Mouse (Mus musculus) limb, embryonic 15.5 days (tissue): ENCODE measurements around the gene Arhgef5. TPM values are rescaled to one million over a fixed set of nuclear protein-coding genes. Genes with fewer than 3 reads are reported as not detected.

Experiments
- ATAC-seq: fragments of 200-750 bp; cut with Nextera tagmentation; 2 replicates; pipeline ENCODE4 v1.8.0; 2017; ENCODE audit warnings: low read depth, moderate TSS enrichment; ENCODE audit not compliant: insufficient number of reproducible peaks, low FRiP score, low TSS enrichment
- H3K27ac ChIP-seq: fragments of 300-500 bp; sonication (generic); 2 replicates; pipeline ENCODE4 v1.5.1; 2015; ENCODE audit warnings: moderate library complexity, mild to moderate bottlenecking, inconsistent platforms
- H3K27me3 ChIP-seq: fragments of 300-500 bp; sonication (generic); 2 replicates; pipeline ENCODE4 v1.6.1; 2015; ENCODE audit warnings: inconsistent platforms
- H3K36me3 ChIP-seq: fragments of 300-500 bp; sonication (generic); 2 replicates; pipeline ENCODE4 v1.6.1; 2015; ENCODE audit warnings: inconsistent platforms
- H3K4me1 ChIP-seq: fragments of 300-500 bp; sonication (generic); 2 replicates; pipeline ENCODE4 v1.6.1; 2015; ENCODE audit warnings: inconsistent platforms
- H3K4me2 ChIP-seq: fragments of 300-500 bp; sonication (generic); 2 replicates; pipeline ENCODE4 v1.6.1; 2015; ENCODE audit warnings: mild to moderate bottlenecking, inconsistent platforms
- H3K4me3 ChIP-seq: fragments of 300-500 bp; sonication (generic); 2 replicates; pipeline ENCODE4 v1.5.1; 2015; ENCODE audit warnings: mild to moderate bottlenecking, inconsistent platforms
- H3K9ac ChIP-seq: fragments of 300-500 bp; sonication (generic); 2 replicates; pipeline ENCODE4 v1.6.1; 2015; ENCODE audit warnings: inconsistent platforms
- H3K9me3 ChIP-seq: fragments of 300-500 bp; sonication (generic); 2 replicates; pipeline ENCODE4 v1.6.1; 2016; ENCODE audit warnings: inconsistent platforms
- WGBS: fragments of 180-500 bp; shearing (Covaris S2); methylation state at CpG from one replicate; pipeline ENCODE4 v1.1.7; 2015; 5-methylcytosine and 5-hydroxymethylcytosine counted together
- polyA plus RNA-seq: library from polyadenylated mRNA; unstranded; fragments of >200 nt; fragmentation: Nextera tagmentation; extraction: Ambion mirVana; gene quantifications from 2 replicates; pipeline ENCODE4 v1.2.1, GENCODE M21; 2015

Arhgef5 gene
- polyA plus RNA-seq, 1 experiment from 2014 or later: 14.3 TPM

DNA sequence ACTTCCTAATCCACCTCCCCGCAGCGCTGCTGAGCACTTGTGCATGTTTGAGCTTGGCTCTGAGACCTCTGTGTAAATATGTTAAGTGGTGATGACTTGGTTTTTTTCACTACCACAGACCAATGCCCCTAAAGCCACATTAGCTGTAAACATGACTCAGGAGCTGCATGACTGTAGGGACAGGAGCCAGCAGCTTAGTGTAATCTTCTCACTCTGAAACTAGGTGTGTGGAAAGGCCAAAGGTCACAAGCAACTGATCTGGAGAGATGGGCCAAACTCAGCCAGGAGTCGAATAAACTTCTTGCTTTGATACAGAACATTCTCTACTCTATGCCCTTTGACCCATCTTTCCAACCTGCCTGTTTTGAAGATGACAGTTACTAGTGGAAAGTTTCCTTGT is 26.7 kb downstream of the Arhgef5 start:
- no peak for ATAC-seq
- H3K27ac ChIP-seq: no peak overlapping the region
- H3K27me3 ChIP-seq: no peaks in the 10 kb centered on the region
- H3K4me3 ChIP-seq: no peak overlapping the region
- H3K4me1 ChIP-seq: peaks cover 5% of the 10 kb centered on the region; the same call in 1 of the 2 replicates
- no peak overlapping the region for H3K9ac ChIP-seq
- H3K36me3 ChIP-seq: peaks cover 26% of the 10 kb centered on the region
- H3K9me3 ChIP-seq: no peaks in the 10 kb centered on the region
- H3K4me2 ChIP-seq: no peak overlapping the region
- 76% methylated on average over 3 of the region's 3 CpGs for WGBS

DNA sequence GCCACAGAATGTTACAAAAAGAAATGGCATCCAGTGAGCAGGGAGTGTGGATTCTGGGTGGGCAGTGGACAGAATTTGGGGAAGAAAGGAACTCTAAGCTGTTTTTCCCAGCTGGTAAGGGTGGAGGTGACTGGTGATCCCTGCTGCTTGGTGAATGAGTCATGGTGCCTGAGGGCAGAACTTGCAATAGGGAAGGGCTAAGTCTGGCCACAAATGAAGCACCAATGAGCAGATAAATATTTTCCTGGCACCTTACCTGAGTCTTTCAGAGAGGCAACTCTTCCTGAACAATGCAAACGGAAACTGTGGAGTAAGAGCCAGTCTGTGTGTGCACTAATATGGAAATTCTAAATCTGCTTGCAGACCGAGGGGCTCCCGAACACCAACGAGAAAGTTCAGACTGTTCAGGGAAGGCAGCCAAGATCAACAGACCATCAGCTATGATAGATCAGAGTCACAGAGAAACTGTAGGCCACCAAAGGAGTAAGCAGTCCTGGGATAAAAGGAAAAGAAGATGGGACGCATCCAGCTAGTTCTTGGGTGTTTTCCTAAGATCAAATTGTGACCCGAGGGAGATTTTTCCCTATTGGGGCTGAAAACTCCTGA is 27.2 kb downstream of the Arhgef5 start:
- no peak; the same call in 1 of the 2 replicates for ATAC-seq
- no peak overlapping the region for H3K4me2 ChIP-seq
- 46% methylated on average over 6 of the region's 6 CpGs for WGBS
- peaks cover 8% of the 10 kb centered on the region; the same call in 1 of the 2 replicates for H3K4me1 ChIP-seq
- H3K4me3 ChIP-seq: no peak overlapping the region
- no peaks in the 10 kb centered on the region for H3K9me3 ChIP-seq
- H3K36me3 ChIP-seq: peaks cover 21% of the 10 kb centered on the region
- no peak overlapping the region for H3K9ac ChIP-seq
- no peaks in the 10 kb centered on the region for H3K27me3 ChIP-seq
- H3K27ac ChIP-seq: no peak overlapping the region

DNA sequence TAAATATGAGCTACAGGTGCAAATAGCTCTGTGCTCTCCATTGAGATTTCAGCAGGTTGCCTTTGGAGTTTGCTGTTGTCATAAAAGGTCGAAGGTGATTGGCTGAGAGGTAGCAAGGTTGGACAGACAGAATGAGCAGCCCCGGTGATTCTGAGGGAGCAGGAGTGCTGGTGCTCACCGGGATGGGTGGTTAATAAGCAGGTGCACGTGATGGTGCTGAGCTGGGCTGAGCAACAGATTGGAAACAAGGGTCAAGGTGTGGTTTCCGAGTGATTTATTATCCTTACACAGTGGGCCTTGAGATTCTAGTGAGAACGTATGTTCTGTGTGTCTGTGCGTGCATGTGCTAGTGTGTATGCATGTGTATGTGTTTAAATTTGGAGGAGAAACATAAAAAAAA is 27.8 kb downstream of the Arhgef5 start:
- H3K36me3 ChIP-seq: peaks cover 15% of the 10 kb centered on the region
- H3K4me3 ChIP-seq: no peak overlapping the region
- WGBS: 67% methylated on average over 7 of the region's 7 CpGs
- no peak for ATAC-seq
- H3K27ac ChIP-seq: no peak overlapping the region
- H3K4me2 ChIP-seq: no peak overlapping the region
- no peak overlapping the region for H3K9ac ChIP-seq
- H3K27me3 ChIP-seq: no peaks in the 10 kb centered on the region
- H3K4me1 ChIP-seq: peaks cover 11% of the 10 kb centered on the region; the same call in 1 of the 2 replicates
- H3K9me3 ChIP-seq: no peaks in the 10 kb centered on the region

DNA sequence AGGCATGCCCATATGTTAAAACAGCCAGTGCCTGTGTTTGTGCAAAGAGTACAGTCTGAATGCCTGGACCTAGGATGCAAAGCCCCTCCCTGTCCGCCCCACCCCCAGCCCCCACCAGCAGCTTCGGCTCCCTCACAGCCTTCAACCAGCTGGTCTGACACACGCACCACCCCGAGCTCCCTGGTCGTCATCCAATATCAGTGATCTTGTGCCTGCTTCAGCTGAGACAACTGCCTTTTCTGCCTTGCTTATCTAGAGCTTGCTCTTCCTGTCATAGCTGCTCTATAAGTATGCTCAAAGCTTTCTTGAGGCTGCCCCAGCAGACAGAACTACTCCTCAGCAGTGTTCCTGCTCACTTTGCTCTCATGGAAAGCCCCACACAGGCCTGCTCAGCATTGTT is 30.5 kb downstream of the Arhgef5 start:
- no peaks in the 10 kb centered on the region for H3K27me3 ChIP-seq
- no peak overlapping the region for H3K4me3 ChIP-seq
- no peak overlapping the region for H3K4me2 ChIP-seq
- H3K36me3 ChIP-seq: no peaks in the 10 kb centered on the region
- no peak overlapping the region for H3K9ac ChIP-seq
- no peaks in the 10 kb centered on the region for H3K9me3 ChIP-seq
- H3K4me1 ChIP-seq: peaks cover 13% of the 10 kb centered on the region; the same call in 1 of the 2 replicates
- no peak for ATAC-seq
- 33% methylated on average over 5 of the region's 5 CpGs for WGBS
- no peak overlapping the region for H3K27ac ChIP-seq

DNA sequence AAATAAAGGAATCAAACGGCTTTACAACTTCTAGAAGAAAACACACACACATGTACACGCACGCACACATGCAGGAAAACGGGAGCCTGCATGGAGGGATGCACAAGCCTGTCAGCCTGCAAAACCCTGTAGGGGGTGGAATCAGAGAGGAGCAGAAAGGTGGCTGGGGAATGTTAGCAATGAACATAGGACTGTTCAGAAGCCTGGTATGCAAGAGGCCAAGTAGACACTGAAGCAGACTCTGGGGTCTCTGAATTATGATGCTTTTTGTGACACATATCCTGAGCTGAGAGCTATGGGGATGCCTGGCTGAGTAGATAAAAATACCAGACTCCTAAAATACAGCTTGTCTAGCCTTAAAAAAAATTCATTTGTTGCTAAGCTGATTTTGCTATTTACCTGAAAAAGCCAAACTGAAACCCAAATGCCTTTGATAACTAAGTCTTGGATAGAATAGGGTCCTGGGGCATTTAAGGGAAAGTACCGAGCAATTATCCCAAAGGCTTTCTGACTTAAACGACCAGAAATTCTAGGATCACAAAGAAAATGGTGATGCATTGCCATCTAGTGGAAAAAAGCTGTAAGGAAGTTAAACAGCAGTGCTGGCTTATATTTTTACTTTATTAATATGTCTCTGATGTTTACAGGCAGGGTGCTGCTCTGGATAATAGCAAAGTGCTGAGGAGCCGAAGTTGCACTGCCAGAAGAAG is 31.6 kb downstream of the Arhgef5 start:
- Histone ChIP-seq H3K9me3 (no peaks in the 10 kb centered on the region), H3K27me3 (no peaks in the 10 kb centered on the region), H3K9ac (no peak overlapping the region), H3K4me2 (no peak overlapping the region), H3K4me1 (peaks cover 13% of the 10 kb centered on the region; the same call in 1 of the 2 replicates), H3K36me3 (no peaks in the 10 kb centered on the region), H3K27ac (no peak overlapping the region), H3K4me3 (no peak overlapping the region)
- ATAC-seq: no peak
- WGBS: 29% methylated on average over 7 of the region's 7 CpGs

DNA sequence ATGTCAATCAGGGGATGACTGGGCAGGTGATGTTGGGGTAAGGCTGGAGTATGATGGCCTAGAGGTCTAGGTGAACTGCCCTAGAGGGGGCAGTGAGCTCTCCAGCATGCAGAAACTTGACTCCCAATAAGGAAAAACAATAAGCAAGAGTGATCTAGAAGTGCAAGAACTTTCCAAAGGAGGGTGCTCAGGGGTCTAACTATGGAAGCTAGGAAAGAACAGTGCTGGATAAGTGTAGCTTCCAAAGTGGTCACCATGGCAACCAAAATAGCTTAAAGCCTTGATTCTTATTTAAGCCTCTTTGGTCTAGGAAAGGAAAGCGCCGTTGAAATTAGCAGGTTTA is 32.1 kb downstream of the Arhgef5 start:
- H3K4me2 ChIP-seq: no peak overlapping the region
- peaks cover 11% of the 10 kb centered on the region; the same call in 1 of the 2 replicates for H3K4me1 ChIP-seq
- H3K9ac ChIP-seq: no peak overlapping the region
- ATAC-seq: no peak
- no peaks in the 10 kb centered on the region for H3K27me3 ChIP-seq
- no peak overlapping the region for H3K4me3 ChIP-seq
- no peaks in the 10 kb centered on the region for H3K36me3 ChIP-seq
- no peak overlapping the region for H3K27ac ChIP-seq
- H3K9me3 ChIP-seq: no peaks in the 10 kb centered on the region
- 49% methylated on average over 2 of the region's 2 CpGs for WGBS

DNA sequence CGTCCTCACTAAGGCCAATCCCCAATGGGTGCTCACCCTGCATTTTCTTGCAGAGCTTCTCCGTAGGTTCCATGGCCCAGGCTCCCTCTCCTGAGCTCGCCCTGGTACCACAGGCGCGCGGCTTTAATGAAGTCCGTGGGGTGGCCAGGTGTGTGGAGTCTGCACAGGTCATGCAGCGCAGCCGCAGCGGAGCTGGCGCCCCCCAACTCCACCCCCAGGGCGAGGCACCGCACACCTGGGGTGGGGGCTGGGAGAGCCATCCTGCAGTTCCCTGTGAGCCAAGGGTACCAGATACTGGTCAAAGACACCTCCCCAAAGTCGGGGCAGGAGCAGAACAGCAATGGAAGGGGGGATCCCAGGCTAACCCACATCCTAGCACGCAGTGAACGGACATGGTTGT is 44.1 kb downstream of the Arhgef5 start, which contains the start of gene Nobox:
Nobox (minus strand) TSS at position 101 of the 400 bp plus-strand sequence.
- Histone ChIP-seq H3K27me3 (no peaks in the 10 kb centered on the region), H3K27ac (no peak within 1 kb of the TSS), H3K4me2 (no peak within 1 kb of the TSS), H3K4me3 (no peak within 1 kb of the TSS), H3K4me1 (no peaks in the 10 kb centered on the region), H3K36me3 (no peaks in the 10 kb centered on the region), H3K9ac (no peak within 1 kb of the TSS), H3K9me3 (no peaks in the 10 kb centered on the region)
- WGBS: 70% methylated on average over 16 of the region's 16 CpGs
- no peak for ATAC-seq

DNA sequence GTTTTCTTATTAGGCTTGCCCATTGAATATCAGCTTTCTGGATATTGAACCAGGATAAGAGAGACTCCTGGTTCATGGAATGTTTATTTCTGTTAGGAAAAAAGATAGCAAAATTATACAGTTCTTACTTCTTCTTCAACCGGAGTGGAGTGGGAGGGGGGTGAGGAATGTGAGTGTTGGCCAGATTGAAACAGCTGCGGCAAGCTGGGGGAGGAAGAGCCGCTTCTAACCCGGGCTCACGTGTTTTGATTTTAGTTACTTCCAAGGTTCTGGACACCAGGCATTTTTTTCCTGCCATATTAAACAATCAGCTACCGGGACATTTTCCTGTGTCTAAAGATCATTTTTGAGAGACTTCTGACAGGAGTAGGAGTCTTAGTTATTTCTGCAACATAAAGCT is 44.7 kb downstream of the Arhgef5 start:
- no peak overlapping the region for H3K4me2 ChIP-seq
- H3K27me3 ChIP-seq: no peaks in the 10 kb centered on the region
- 42% methylated on average over 6 of the region's 6 CpGs for WGBS
- H3K4me1 ChIP-seq: no peaks in the 10 kb centered on the region
- ATAC-seq: no peak
- no peak overlapping the region for H3K4me3 ChIP-seq
- H3K36me3 ChIP-seq: no peaks in the 10 kb centered on the region
- no peak overlapping the region for H3K9ac ChIP-seq
- no peak overlapping the region for H3K27ac ChIP-seq
- no peaks in the 10 kb centered on the region for H3K9me3 ChIP-seq

DNA sequence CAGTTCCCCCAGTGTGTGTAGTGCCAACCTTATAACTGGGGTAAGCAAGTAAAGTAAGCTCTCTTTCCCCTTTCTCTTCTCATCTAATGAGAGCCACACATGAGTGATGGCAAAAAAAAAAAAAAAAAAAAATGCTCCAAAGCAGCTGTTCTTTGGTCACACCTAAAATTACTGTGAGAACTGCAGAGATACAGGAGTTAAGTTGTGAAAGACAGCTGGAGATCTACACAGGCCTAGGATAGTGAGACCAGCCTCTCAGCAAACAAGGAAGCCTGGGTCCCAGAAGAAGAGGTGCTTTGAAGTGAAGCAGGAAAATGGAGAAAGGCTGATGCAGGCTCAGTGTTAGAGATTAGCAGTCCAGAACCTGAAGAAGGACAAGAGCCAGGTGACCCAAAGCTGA is 47.2 kb downstream of the Arhgef5 start:
- no peaks in the 10 kb centered on the region for H3K9me3 ChIP-seq
- no peak for ATAC-seq

DNA sequence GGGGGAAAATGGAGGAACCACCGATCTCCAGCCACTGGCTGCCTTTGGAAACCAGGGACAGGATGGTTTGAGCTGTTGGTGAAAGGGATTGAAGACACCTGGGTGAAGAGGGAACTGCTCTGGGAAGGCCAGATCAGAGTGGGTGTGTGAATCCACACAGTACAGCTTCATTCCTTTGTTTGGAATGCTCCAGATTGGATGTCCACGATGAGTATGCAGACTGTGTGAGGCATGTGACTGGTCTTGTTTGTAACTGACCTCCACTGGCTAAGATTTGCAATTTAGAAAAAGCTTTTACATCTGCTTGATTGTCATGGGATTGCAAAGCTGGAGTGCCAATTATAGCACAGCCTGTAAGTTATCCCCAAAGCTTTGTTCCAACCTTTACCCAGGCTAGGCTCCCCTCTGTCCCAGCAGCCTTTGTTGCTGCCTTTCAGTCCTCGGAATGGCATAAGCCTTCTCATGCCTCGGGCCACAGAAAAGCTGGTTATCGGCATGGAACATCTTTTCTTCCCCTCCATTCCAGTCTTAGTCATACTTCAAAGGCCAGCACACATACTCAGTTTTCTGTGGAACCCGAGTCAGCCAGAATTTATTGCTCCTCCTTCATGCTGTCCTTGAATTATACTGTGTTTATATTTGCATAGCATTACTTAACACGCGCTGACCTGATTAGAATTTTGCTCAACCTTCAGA is 47.7 kb downstream of the Arhgef5 start:
- Histone ChIP-seq H3K9me3 (no peaks in the 10 kb centered on the region), H3K4me2 (no peak overlapping the region), H3K9ac (no peak overlapping the region), H3K4me3 (no peak overlapping the region), H3K27me3 (no peaks in the 10 kb centered on the region), H3K36me3 (no peaks in the 10 kb centered on the region), H3K27ac (no peak overlapping the region), H3K4me1 (no peaks in the 10 kb centered on the region)
- WGBS: 60% methylated on average over 8 of the region's 8 CpGs
- no peak; the same call in 1 of the 2 replicates for ATAC-seq

More for the DNA sequence above, 47.2 kb downstream of the Arhgef5 start:
- no peak overlapping the region for H3K4me2 ChIP-seq
- H3K4me3 ChIP-seq: no peak overlapping the region
- H3K27me3 ChIP-seq: no peaks in the 10 kb centered on the region
- H3K36me3 ChIP-seq: no peaks in the 10 kb centered on the region
- no peaks in the 10 kb centered on the region for H3K4me1 ChIP-seq
- H3K27ac ChIP-seq: no peak overlapping the region
- H3K9ac ChIP-seq: no peak overlapping the region

DNA sequence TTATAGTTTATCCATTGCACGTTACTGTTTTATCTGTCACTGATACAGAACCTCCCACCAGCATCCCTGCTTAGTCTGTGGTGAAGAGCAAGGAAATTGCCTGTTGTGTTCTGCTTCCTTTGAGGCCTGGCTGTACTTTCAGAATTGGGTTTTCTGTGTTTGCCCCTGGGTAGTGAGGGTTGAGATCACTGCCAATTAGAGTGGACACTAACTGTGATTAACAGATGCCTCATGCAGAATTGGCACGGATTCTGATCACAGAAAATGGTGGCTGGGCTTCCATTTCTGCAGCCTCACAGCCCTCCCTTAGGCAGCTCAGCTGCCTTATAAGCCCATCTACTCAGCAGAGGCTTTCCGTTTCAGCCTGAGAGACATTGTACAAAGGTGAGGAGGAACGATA is 68.1 kb downstream of the Arhgef5 start:
- H3K27ac ChIP-seq: no peak overlapping the region
- no peaks in the 10 kb centered on the region for H3K36me3 ChIP-seq
- no peak overlapping the region for H3K4me2 ChIP-seq
- H3K9me3 ChIP-seq: no peaks in the 10 kb centered on the region
- no peak overlapping the region for H3K9ac ChIP-seq
- H3K4me1 ChIP-seq: no peaks in the 10 kb centered on the region; the same call in 1 of the 2 replicates
- ATAC-seq: no peak
- no peaks in the 10 kb centered on the region for H3K27me3 ChIP-seq
- 73% methylated on average over 4 of the region's 4 CpGs for WGBS
- H3K4me3 ChIP-seq: no peak overlapping the region

DNA sequence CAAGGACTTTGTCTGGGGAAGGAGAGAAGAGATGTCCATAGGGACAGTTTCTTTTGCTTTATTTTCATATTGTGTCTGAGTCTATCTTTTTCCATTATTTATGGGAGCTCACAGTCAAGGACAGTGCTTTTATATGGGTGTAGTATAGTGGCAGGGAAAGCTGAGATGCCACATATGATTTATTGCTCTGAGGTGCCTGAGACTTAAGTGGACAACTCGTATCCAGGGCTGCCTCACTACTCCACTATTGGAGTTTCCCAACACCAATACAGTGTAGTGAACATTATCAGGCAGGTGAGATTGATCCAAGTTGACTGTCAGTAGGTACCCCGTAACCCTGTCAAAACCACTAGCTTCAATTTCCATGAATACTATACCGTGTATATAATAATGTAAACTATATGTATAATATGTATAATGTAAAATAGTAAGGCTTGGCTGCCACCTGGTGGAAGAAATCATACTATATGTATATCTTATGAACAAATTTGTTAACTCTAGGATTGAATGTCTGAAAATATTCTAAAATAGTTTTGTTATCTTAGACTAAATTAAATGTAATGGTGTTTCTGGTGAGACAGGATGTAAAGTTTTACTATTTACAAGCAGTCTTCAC is 70.3 kb downstream of the Arhgef5 start:
- Histone ChIP-seq H3K4me2 (no peak overlapping the region), H3K4me1 (no peaks in the 10 kb centered on the region; the same call in 1 of the 2 replicates), H3K36me3 (no peaks in the 10 kb centered on the region), H3K27ac (no peak overlapping the region), H3K9me3 (no peaks in the 10 kb centered on the region), H3K4me3 (no peak overlapping the region), H3K9ac (no peak overlapping the region), H3K27me3 (no peaks in the 10 kb centered on the region)
- WGBS: 71% methylated on average over 3 of the region's 3 CpGs
- no peak for ATAC-seq
